Mouse (Mus musculus): ENCODE data around the gene Pfn1. TPM values are rescaled to one million over a fixed set of nuclear protein-coding genes. Genes with fewer than 3 reads are reported as not detected.

Pfn1 gene
- total RNA-seq, 2 experiments from 2014 or later, result 284 to 293 TPM

- DNase-seq, result no peak
These were observed 23.6 kb upstream of the Pfn1 start for GRCm38 (mm10) chr11:70678092-70678491.

- DNase-seq, result no peak
These were observed 20.1 kb upstream of the Pfn1 start for GRCm38 (mm10) chr11:70674501-70674900.

GRCm38 (mm10) chr11:70674014-70674413 is 19.6 kb upstream of the Pfn1 start:
- no peak for DNase-seq

GRCm38 (mm10) chr11:70671333-70672047 is 17.0 kb upstream of the Pfn1 start:
- no peak for DNase-seq

GRCm38 (mm10) chr11:70670483-70670882 is 16.0 kb upstream of the Pfn1 start:
- DNase-seq, result no peak

GRCm38 (mm10) chr11:70669582-70670345 is 15.3 kb upstream of the Pfn1 start:
- peak; percentile 74 for DNase-seq

- peak; percentile 98 for DNase-seq
These were observed 14.5 kb upstream of the Pfn1 start, which contains the start of gene Spag7 for GRCm38 (mm10) chr11:70668771-70669505. Spag7 (minus strand) TSS chr11:70669416.

- DNase-seq, result peak; percentile 84
These were observed 13.9 kb upstream of the Pfn1 start for GRCm38 (mm10) chr11:70668335-70668770.

GRCm38 (mm10) chr11:70667271-70668150 is 13.1 kb upstream of the Pfn1 start:
- no peak for DNase-seq

GRCm38 (mm10) chr11:70666687-70667086 is 12.2 kb upstream of the Pfn1 start:
- no peak for DNase-seq

- no peak for DNase-seq
These were observed 10.3 kb upstream of the Pfn1 start for GRCm38 (mm10) chr11:70664741-70665140.

GRCm38 (mm10) chr11:70663957-70664356 is 9.5 kb upstream of the Pfn1 start:
- DNase-seq, result peak; percentile 64

- DNase-seq, result no peak
These were observed 8.7 kb upstream of the Pfn1 start for GRCm38 (mm10) chr11:70663101-70663500.

GRCm38 (mm10) chr11:70660571-70660970 is 6.1 kb upstream of the Pfn1 start:
- DNase-seq, result no peak

GRCm38 (mm10) chr11:70658942-70659341 is 4.5 kb upstream of the Pfn1 start:
- DNase-seq, result no peak

- DNase-seq, result no peak
These were observed 4.1 kb upstream of the Pfn1 start for GRCm38 (mm10) chr11:70658521-70658920.

- no peak for DNase-seq
These were observed 3.5 kb upstream of the Pfn1 start for GRCm38 (mm10) chr11:70657991-70658390.

- peak; percentile 57 for DNase-seq
These were observed 3.1 kb upstream of the Pfn1 start for GRCm38 (mm10) chr11:70657573-70657972.

GRCm38 (mm10) chr11:70656964-70657363 is 2.5 kb upstream of the Pfn1 start, which contains the start of gene Eno3:
Eno3 (plus strand) TSS chr11:70657202.
- peak; percentile 79 for DNase-seq

- peak; percentile 86 for DNase-seq
These were observed 2.0 kb upstream of the Pfn1 start for GRCm38 (mm10) chr11:70656456-70656927.
